Mouse (Mus musculus) cerebellum, adult 11-12 months (tissue): ENCODE data around the gene Rbl1.
"Not testable (repeated sequence)": the region's sequence is repeated elsewhere in the genome, so short reads cannot be mapped to it uniquely, and the experiment has no call there.

Source experiments
- DNase-seq: peaks from one replicate; pipeline ENCODE4 v3.0.0; 2022

Gene Rbl1

DNA sequence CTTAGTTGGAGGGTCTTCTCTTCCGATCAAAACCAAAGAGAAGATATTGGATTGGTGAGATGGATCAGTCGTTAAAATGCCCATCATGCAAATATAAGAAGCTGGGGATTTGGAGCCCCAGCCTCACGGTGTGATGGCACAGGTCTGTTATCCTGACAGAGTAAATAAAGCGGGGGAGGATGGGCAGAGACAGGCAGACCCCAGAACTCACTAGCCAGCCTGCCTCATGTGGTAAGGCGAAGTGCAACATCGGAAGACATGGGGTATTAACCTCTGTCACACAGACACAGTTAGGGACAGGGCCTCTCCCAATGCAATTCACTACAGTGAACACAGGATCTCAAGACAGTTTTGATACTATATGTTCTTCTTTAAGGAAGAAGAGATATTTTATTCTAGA is 33.7 kb downstream of the Rbl1 start:
- no peak for DNase-seq

DNA sequence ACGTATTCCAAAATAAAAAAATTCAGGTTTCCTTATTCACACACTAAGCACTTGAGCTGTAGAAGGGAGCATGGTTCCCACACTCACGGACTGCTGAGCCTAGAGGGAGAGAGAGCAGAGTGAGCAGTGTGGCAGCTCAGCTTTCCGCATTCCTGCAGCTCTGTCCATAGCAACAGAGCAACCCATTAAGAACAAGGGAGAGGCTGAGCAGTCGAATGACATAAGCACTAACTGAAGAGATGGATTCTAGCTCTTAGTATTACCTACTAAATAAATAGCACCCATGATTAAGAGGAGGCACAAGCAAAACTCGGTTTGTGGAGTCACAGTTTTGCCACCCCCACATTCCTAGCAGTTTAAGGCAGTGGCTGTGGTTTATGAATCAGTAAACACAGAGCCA is 34.2 kb downstream of the Rbl1 start:
- no peak for DNase-seq

DNA sequence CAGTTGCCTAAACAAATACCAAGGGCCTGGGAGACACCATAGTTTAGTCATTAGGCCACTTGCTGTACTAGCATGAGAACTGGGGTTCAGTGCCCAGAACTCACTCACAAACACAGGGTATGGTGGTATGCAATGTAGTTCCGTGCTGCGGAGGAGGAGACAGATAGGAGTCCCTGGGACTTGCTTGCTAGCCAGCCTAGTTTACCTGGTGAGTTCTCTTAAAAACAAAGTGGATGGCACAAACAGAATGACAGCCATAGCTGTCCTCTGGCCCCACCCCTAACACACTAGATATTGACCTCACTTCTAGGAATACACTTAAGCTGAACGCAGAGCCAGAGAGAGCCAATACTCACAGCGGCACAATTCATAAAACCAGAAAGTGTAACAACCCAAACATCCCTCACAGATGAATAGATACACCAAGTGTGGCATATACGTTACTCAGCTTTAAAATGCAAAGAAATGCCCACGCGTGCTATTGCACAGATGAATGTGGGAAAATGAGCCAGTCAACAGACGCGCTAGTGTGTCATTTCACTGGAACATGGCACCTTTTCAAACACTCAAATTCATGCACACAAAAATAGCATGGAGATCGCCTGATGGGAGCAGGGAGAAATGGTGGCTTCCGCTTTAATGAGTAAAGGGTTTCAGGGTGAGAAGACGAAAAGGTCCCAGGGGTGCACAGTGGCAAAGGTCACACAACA is 37.8 kb downstream of the Rbl1 start:
- DNase-seq = no peak

DNA sequence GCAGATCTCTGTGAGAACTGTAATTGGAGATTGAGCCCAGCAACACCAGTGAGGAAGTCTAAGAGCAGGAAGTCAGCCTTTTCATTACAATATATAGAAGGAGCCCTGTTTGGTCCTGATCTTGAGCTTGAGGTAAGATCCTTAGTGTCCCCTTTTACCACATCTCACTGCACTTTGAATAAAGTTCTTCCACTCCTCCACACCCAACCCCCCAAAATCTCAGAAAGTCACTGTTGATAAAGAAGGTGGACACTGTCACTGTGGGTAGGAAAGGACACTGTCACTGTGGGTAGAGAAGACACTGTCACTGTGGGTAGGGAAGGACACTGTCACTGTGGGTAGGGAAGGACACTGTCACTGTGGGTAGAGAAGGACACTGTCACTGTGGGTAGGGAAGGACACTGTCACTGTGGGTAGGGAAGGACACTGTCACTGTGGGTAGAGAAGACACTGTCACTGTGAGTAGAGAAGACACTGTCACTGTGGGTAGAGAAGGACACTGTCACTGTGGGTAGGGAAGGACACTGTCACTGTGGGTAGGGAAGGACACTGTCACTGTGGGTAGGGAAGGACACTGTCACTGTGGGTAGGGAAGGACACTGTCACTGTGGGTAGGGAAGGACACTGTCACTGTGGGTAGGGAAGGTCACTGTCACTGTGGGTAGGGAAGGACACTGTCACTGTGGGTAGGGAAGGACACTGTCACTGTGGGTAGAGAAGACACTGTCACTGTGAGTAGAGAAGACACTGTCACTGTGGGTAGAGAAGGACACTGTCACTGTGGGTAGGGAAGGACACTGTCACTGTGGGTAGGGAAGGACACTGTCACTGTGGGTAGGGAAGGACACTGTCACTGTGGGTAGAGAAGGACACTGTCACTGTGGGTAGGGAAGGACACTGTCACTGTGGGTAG is 38.8 kb downstream of the Rbl1 start:
- DNase-seq = not testable (repeated sequence)

DNA sequence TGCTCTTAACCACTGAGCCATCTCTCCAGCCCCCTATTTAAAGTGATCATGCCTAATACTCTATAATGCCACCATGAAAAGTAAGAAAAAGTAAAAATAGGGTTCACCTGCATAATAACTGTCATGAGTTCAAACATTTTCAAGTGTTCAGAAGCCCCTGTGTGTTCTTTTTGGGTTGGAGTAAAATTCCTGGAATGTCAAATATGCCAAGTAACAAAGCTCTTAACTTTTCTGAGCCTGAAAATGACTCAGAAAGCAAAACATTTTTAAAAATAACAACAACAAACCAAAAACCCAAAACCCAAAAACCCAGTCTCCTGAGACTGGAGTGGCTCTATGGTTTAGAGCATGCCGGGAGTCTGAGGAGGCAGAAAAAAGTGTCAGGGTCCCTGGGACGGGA is 40.2 kb downstream of the Rbl1 start:
- DNase-seq = no peak

DNA sequence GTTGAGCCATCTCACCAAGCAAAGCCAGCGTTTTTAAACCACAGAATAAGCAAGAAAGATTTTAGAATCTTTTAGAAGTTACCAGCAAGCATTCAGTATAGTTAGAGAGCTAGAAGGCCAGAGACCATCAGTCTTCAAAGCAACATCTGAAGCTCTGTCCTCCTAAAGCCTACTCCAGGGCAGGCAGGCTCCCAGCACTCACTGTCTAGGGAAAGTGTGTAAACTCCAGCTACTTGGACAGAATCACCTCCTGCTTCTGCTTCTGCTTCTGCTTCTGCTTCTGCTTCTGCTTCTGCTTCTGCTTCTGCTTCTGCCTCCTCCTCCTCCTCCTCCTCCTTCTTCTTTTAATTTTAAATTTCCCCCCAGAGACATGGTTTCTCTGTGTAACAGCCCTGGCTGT is 48.3 kb downstream of the Rbl1 start:
- no peak for DNase-seq

DNA sequence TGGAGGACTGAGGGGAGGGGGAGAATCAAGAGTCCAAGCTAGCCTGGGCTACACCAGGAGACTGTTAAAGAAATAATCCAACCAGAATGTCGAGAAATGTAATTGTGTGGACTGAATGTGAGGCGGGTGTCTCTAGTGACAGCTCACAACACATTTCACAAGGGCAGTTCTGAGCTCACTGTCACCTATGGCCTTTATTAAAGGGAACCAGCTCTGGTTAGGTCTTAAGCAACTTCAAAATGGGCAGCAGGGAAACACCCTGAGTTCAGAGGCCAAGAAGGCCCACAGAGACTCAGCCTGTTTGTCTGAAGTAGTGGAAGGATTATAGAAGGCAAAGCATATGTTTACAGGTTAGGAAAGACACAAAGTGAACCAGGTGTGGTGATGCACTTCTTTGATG is 51.1 kb downstream of the Rbl1 start:
- DNase-seq = no peak

DNA sequence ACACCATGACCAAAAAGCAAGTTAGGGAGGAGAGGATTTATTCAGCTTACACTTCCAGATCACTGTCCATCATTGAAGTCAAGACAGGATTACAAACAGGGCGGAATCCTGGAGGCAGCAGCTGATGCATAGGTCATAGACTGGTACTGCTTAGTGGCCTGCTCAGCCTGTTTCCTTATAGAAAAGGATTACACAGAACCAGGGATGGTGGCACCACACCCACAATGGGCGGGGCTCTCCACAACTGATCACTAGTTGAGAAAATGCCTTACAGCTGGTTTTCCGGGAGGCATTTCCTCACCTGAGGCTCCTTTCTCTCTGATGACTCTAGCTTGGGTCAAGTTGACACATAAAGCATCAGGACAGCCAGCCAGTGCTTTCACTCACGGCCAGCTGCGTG is 55.9 kb downstream of the Rbl1 start:
- no peak for DNase-seq

DNA sequence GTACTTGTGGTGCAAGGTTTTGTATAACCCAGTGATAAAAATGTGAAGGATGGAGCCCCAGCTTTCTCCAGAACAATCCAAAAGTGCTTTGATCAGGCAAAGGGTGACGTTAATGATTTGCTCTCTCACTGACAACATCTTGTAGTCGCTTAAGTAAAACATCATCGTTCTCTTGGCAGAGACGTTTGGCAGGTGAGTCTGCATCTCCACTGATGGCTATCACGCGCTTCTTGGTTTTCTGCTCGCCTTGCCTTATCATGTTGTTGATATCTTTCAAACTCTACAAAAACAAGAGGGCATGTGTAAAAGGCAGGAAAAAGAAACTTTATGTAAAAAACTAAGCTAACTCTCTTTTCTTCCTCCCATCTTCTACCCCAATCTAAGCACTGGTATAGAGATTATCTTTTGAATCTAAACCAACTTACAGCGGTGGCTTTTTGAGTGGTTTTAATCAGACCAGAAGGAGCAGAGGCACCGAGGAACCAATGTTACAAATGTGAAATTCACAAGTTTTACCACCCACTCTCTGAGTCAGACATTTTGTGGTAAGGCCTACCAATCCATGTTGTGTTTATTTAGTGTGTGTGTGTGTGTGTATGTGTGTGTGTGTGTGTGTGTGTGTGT is 56.8 kb downstream of the Rbl1 start:
- DNase-seq = no peak

DNA sequence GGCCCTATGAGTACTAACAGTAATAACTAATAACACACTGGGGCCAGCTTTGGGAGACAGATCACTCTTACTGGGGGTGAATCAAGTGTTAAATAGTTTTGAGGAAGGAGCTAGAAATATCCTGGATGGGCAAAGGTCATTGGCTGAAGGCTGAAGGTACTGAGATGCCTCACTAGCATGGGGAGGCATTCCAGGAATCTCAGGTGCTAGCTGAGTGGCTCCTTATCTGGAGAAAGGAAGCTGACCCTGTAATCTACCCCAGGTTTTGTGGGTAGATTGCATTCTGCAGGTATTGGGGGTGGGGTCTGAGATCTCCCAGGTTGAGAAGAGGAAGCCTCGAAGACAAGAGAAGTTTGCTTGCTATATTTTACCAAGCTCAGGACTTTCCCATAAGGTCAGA is 59.2 kb downstream of the Rbl1 start:
- DNase-seq = no peak

DNA sequence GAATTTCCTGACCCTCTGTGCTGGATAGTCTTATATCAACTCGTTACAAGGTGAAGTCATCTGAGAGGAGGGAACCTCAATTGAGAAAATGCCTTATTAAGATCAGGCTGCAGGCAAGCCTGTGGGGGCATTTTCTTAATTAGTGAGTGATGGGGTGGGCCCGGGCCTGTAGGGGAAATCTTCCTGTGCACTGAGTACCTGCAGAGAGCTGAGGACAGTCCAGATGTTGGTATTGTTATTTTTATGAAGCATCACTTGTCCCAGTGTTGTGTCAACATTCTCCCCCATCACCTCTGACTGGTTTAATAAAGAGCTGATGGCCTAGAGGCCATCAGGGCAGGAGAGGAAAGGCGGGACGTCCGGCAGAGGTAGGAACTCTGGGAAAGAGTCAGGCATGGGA is 60.2 kb downstream of the Rbl1 start:
- no peak for DNase-seq

DNA sequence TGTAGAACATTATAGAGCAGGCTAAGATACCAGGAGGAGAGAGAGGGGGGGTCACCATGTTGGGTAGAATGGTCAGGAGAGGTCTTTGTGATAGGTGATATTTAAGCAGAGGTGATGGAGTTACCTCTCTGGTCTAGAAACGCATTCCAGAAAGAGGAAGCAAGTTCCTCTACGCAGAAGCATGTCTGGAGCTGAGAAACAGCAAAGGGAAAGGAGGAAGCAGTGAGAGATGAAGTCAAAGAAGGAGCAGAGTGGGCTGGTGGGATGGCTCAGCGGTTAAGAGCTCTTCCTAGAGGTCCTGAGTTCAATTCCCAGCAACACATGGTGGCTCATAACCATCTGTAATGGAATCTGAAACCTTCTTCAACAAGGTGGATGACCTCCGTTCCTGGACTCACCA is 62.4 kb downstream of the Rbl1 start:
- no peak for DNase-seq

DNA sequence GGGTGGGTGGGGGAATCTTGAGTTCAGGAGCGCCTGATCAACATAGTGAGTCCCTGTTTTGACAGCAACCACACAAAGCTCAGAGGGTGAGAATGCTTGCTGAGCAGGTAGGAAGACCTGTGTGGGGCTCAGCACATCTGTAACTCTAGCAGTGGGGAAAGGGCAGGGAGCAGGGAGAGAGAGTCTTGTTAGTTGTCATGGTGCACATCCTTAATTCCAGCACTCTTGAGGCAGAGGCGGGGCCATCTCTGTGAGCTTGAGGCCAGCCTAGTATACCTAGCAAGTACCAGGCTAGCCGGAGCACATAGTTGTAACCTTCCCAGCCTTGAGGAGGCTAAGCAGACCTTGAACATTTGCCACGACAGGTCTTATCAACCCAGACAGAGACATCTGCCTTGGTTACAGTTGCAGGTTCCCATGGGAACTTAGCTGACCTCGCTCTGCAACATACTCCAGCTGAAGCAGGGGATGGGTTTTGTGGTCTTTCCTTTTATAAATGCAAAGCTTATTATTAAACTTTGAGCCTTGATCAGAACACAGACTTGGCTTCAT is 65.0 kb downstream of the Rbl1 start:
- no peak for DNase-seq

DNA sequence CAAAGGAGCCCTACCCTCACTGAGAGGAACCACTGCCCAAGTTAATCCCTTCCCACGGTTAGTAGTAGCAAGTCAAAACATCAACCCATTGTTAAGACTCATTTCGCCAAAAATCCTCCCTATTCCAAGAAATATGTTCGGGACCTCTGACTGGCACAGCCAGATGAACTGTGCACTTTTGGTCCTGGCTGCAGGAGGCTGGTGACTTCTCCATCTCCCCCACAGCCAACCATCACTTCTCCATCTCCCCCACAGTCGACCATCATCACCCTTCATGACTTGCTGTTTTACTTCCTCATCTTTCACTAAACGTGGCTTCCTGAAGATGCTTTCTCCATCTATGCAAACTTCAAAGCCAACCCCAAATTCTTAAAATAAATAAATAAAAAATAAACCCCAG is 65.5 kb downstream of the Rbl1 start:
- DNase-seq = no peak

DNA sequence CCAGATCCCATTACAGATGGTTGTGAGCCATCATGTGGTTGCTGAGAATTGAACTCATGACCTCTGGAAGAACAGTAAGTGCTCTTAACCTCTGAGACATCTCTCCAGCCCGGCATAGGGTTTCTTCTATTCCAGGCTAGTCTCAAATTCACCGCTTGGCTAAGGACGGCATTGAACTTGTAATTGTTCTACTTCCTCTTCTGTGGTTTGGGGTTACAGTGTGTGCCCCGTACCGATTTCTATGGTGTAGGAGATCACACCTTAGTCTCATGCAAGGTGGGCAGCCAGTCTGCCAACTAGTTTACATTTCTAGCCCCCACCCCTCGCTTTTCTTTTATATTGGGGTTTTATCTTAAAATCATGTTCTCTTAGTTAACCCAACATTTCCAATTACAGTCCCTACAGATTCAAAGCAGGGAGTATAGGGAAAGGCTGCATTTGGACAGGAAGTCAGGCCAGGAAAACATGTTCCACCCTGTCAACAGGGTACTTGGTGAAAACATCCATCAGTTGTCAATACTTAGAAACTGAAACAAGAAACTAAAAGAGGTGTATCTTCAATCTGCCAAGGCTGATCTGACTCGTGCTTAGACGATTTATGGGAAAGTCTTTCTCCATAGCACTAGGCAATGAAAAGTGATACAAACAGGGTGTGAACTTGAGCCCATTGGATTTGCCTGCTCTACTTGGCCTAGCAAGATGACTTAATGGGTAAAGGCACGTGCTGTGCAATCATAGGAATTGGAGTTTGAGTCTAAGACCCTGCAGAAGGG is 66.2 kb downstream of the Rbl1 start:
- DNase-seq = no peak

DNA sequence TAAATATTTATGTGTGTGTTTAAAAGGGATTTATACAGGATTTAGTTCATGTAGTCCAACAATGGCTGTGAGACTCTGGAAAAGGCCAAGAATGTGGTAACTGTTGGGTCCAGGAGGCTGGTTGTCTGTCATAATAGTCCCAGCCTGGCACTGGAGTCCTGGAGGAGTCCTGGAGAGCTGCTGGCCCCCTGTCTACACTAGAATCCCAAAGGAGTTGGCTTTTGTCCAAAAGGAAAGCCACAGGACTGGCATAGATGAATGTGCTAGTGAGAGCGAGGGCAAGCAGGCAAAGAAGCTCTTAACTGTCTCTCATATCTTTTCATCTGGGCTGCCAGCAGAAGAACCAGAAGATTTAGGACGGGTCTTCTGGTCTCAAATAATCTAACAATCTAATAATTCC is 67.7 kb downstream of the Rbl1 start:
- DNase-seq = peak; percentile 16

DNA sequence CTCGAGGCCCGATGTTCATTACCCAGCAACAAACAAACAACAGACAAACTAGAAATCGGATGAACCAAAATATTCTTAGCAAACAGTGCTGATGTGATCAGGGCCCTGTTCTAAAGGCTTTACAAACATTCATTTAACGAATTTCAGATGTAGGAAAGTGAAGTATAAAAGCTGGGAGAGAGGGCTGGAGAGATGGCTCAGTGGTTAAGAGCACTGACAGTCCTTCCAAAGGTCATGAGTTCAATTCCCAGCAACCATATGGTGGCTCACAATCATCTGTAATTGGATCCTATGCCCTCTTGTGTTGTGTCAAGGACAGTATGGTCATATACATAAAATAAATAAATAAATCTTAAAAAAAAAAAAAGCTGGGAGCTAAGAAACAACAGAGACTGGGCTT is 68.2 kb downstream of the Rbl1 start:
- no peak for DNase-seq

DNA sequence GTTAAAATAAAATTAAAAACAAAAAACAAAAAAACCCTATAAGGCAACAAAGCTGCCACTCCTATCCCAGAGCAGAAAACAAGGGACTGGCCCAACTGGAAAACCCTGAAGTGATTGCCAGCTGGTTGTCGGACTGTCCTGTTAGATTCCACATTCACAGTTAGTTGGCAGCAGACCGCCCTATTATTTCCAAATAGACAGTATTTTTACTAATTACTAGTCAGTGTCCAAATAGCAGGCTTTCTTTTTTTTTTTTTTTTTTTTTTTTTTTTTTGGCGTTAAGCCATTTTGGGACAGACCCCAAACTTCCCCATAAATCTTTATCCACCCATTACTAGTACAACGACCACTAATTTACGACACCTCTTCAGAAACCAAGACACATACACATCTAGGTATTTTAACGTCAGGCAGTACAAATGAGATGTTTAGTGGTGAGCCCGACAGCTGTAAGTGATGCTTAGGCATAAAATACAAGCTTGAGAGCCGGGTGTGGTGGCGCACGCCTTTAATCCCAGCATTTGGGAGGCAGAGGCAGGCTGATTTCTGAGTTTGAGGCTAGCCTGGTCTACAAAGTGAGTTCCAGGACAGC is 68.7 kb downstream of the Rbl1 start:
- peak; percentile 12 for DNase-seq

DNA sequence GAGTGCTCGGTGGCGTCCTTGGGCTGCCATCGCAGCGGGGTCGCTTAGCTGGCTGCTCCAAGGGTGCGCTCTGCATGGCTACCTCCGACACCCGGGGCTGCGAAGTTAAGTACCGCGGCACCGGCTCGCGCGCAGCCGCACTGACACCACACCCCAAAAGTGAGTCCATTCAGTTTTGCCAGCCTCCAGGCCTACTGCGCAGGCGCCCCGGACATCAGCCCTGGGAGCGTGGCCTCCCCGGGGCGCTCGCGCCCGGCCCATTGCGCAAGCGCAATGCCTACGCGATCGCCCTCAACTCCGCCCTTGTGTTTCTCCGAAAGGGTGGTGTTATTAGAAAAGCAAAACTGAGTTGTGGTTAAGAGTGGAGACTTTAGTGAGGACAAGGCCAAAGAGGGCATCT is 69.3 kb downstream of the Rbl1 start, which contains the start of gene Samhd1:
Gene Samhd1, minus strand, starts transcription at position 252 of the 400 bp plus-strand sequence.
- DNase-seq = peak; percentile 94

DNA sequence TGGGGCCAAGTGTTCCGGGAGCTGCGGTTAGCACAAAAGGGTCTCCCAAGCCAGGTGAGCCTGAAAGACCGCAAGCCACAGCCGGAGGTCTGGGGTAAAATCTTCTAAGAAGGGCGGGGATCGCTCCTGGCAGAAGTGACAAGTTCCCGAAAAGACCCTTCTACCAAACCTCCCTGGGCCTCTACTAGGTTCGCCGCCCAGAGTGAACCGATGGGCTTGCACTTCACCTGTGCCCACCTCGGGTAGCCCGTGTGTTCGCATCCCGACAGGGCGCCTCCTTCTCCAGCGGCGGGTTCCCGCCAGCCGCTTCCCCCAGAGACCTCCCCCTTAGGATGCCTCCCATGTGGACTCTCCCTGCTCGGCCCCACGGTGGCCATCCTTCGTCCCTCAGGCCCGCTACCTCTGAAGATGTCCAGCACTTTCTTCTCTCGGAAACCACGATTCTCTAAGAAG is 69.8 kb downstream of the Rbl1 start:
- no peak for DNase-seq

DNA sequence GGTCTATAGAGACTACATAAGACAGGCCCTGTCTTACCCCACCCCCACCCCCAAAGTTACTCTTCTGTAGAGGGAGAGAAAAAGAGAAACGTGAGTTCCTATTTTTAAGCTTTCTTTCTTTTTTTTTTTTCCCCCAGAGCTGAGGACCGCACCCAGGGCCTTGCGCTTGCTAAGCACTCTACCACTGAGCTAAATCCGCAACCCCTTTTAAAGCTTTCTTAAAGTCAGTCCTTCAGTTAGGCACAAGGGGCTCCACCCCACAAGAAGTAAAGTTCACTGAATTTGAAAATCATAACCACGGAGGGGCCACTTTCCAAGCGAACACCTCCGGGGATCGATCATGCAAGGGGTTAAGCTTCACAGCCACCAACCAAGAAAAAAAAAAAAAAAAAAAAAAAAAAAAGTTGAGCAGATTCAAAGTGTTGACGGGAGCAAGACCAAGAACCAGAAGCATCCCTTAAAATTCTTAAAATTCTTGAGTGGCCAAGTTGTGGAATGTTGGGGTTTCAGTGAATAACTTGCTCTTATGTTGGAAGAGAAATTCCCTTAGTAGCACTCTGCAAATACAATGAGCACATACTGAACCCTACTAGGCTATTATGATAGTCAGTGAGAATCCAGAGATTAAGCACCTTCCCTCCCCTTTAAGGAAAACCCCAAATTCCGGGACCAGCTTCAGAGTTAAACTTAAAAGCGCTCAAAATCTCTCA is 70.4 kb downstream of the Rbl1 start:
- DNase-seq = no peak
